Mouse (Mus musculus): ENCODE data around the gene Epha4.

Gene Epha4

GRCm38 (mm10) chr1:77407417-77407816 is 107.5 kb downstream of the Epha4 start:
- no peak for DNase-seq (ENCODE audit: low read depth, low spot score)

- no peak for DNase-seq (ENCODE audit: low read depth, low spot score)
These were observed 108.3 kb downstream of the Epha4 start for GRCm38 (mm10) chr1:77406631-77407030.

GRCm38 (mm10) chr1:77404537-77404936 is 110.4 kb downstream of the Epha4 start:
- no peak for DNase-seq (ENCODE audit: low read depth, low spot score)

- no peak for DNase-seq (ENCODE audit: low read depth, low spot score)
These were observed 111.9 kb downstream of the Epha4 start for GRCm38 (mm10) chr1:77402942-77403341.

GRCm38 (mm10) chr1:77401465-77401864 is 113.4 kb downstream of the Epha4 start:
- DNase-seq (ENCODE audit: low read depth, low spot score), result no peak

- no peak for DNase-seq (ENCODE audit: low read depth, low spot score)
These were observed 123.3 kb downstream of the Epha4 start for GRCm38 (mm10) chr1:77391590-77391989.

- no peak for DNase-seq (ENCODE audit: low read depth, low spot score)
These were observed 125.8 kb downstream of the Epha4 start for GRCm38 (mm10) chr1:77389069-77389468.

GRCm38 (mm10) chr1:77388556-77388955 is 126.3 kb downstream of the Epha4 start:
- no peak for DNase-seq (ENCODE audit: low read depth, low spot score)

- DNase-seq (ENCODE audit: low read depth, low spot score), result no peak
These were observed 129.3 kb downstream of the Epha4 start for GRCm38 (mm10) chr1:77385613-77386012.

- no peak for DNase-seq (ENCODE audit: low read depth, low spot score)
These were observed 131.4 kb downstream of the Epha4 start for GRCm38 (mm10) chr1:77383466-77383865.

GRCm38 (mm10) chr1:77377550-77377980 is 137.3 kb downstream of the Epha4 start:
- no peak for DNase-seq (ENCODE audit: low read depth, low spot score)

- DNase-seq (ENCODE audit: low read depth, low spot score), result no peak
These were observed 140.8 kb downstream of the Epha4 start for GRCm38 (mm10) chr1:77374054-77374453.

- no peak for DNase-seq (ENCODE audit: low read depth, low spot score)
These were observed 144.0 kb downstream of the Epha4 start for GRCm38 (mm10) chr1:77370921-77371320.

- no peak for DNase-seq (ENCODE audit: low read depth, low spot score)
These were observed 145.5 kb downstream of the Epha4 start for GRCm38 (mm10) chr1:77369255-77369837.

GRCm38 (mm10) chr1:77365850-77366249 is 149.0 kb downstream of the Epha4 start:
- DNase-seq (ENCODE audit: low read depth, low spot score), result no peak

GRCm38 (mm10) chr1:77364596-77364995 is 150.3 kb downstream of the Epha4 start:
- DNase-seq (ENCODE audit: low read depth, low spot score), result no peak

- no peak for DNase-seq (ENCODE audit: low read depth, low spot score)
These were observed 151.0 kb downstream of the Epha4 start for GRCm38 (mm10) chr1:77363848-77364247.

- DNase-seq (ENCODE audit: low read depth, low spot score), result no peak
These were observed 168.4 kb downstream of the Epha4 start for GRCm38 (mm10) chr1:77346459-77346858.

GRCm38 (mm10) chr1:77343792-77344191 is 171.1 kb downstream of the Epha4 start:
- DNase-seq (ENCODE audit: low read depth, low spot score), result no peak

- DNase-seq (ENCODE audit: low read depth, low spot score), result no peak
These were observed 175.2 kb downstream of the Epha4 start for GRCm38 (mm10) chr1:77339701-77340100.

- DNase-seq (ENCODE audit: low read depth, low spot score), result no peak
These were observed 176.5 kb downstream of the Epha4 start for GRCm38 (mm10) chr1:77338346-77338745.

- no peak for DNase-seq (ENCODE audit: low read depth, low spot score)
These were observed 178.0 kb downstream of the Epha4 start for GRCm38 (mm10) chr1:77336937-77337336.

GRCm38 (mm10) chr1:77318597-77319127 is 196.2 kb downstream of the Epha4 start:
- DNase-seq (ENCODE audit: low read depth, low spot score), result no peak

Data from CD4-positive helper T cell, adult 2 months (primary cell).